Mouse (Mus musculus) MEL (cell line): ENCODE measurements at regions not wholly inside any gene's neighbourhood (a gene's known extent, or its start where the extent isn't known, plus 50 kb on each side); places are given as distances from the start of the nearest gene placed in this dataset.

ENCODE experiments used
- DNase-seq: peaks from one replicate; pipeline ENCODE4 v3.0.0; 2011; ENCODE audit warnings: low read depth, low spot score
- H3K27ac ChIP-seq: 2 replicates; pipeline ENCODE4 v1.5.1; 2012; ENCODE audit warnings: low read depth, mild to moderate bottlenecking, control low read depth, low read length, moderate library complexity; ENCODE audit not compliant: control insufficient read depth
- H3K27me3 ChIP-seq, 2 experiments: fragments of 150-350 bp in 1 of 2; sonication (generic) in 1 of 2; 2 replicates each; pipeline ENCODE4 v1.6.1; 2012; ENCODE audit warnings: low read length in 2 of 2, mild to moderate bottlenecking in 2 of 2, improper control_type of control experiment in 1 of 2, moderate library complexity in 1 of 2; ENCODE audit not compliant: insufficient read depth in 2 of 2, control insufficient read depth in 1 of 2
- H3K36me3 ChIP-seq, 2 experiments: 2 replicates each; pipeline ENCODE4 v1.6.1; 2012 to 2014; ENCODE audit warnings: low read length in 2 of 2, improper control_type of control experiment in 1 of 2, inconsistent platforms in 1 of 2, mild to moderate bottlenecking in 1 of 2; ENCODE audit not compliant: insufficient read depth in 2 of 2, control insufficient read depth in 1 of 2
- H3K4me1 ChIP-seq, 2 experiments: fragments of 150-350 bp in 1 of 2; sonication (generic) in 1 of 2; 2 replicates each; pipeline ENCODE4 v1.6.1; 2012; ENCODE audit warnings: low read length in 2 of 2, improper control_type of control experiment in 1 of 2, mild to moderate bottlenecking in 1 of 2; ENCODE audit not compliant: insufficient read depth in 2 of 2, control insufficient read depth in 1 of 2
- H3K4me3 ChIP-seq, 2 experiments: fragments of 150-350 bp in 1 of 2; sonication (generic) in 1 of 2; 2 replicates each; pipeline ENCODE4 v1.5.1; 2012; ENCODE audit warnings: low read depth in 2 of 2, low read length in 2 of 2, mild to moderate bottlenecking in 2 of 2, moderate library complexity in 2 of 2, control low read depth in 1 of 2, improper control_type of control experiment in 1 of 2; ENCODE audit not compliant: control insufficient read depth in 1 of 2, insufficient read depth in 1 of 2
- H3K79me2 ChIP-seq: 2 replicates; pipeline ENCODE4 v1.6.1; 2012; ENCODE audit warnings: mild to moderate bottlenecking, low read length, moderate library complexity; ENCODE audit not compliant: control insufficient read depth, poor library complexity, insufficient read depth
- H3K9ac ChIP-seq: 2 replicates; pipeline ENCODE4 v1.6.1; 2012; ENCODE audit warnings: low read depth, mild to moderate bottlenecking, control low read depth, low read length, moderate library complexity; ENCODE audit not compliant: control insufficient read depth, poor library complexity, severe bottlenecking
- H3K9me3 ChIP-seq: fragments of 150-350 bp; sonication (generic); replicated peaks from 2 replicates; pipeline ENCODE4 v1.6.1; 2012; ENCODE audit warnings: mild to moderate bottlenecking, low read length, improper control_type of control experiment, moderate library complexity; ENCODE audit not compliant: insufficient read depth
- CHD2 ChIP-seq: IDR thresholded peaks from 2 replicates; pipeline ENCODE4 v1.6.1; 2011; ENCODE audit warnings: low read length, improper control_type of control experiment
- ELF1 ChIP-seq: IDR thresholded peaks from 2 replicates; pipeline ENCODE4 v1.6.1; 2014; ENCODE audit warnings: low read depth, mild to moderate bottlenecking, inconsistent platforms, low read length, improper control_type of control experiment, moderate library complexity
- EP300 ChIP-seq, 2 experiments: IDR thresholded peaks; 2 replicates each; pipeline ENCODE4 v1.6.1; 2011; ENCODE audit warnings: improper control_type of control experiment in 2 of 2, low read length in 2 of 2, low read depth in 1 of 2, mild to moderate bottlenecking in 1 of 2
- HCFC1 ChIP-seq: IDR thresholded peaks from 2 replicates; pipeline ENCODE4 v1.6.1; 2012; ENCODE audit warnings: low read depth, mild to moderate bottlenecking, inconsistent platforms, low read length, improper control_type of control experiment, moderate library complexity
- JUND ChIP-seq: IDR thresholded peaks from 2 replicates; pipeline ENCODE4 v1.6.1; 2011; ENCODE audit warnings: low read depth, mild to moderate bottlenecking, improper control_type of control experiment, low read length
- KAT2A ChIP-seq: conservative IDR thresholded peaks from 2 replicates; pipeline ENCODE4 v1.6.1; 2012; ENCODE audit warnings: low read depth, low read length, improper control_type of control experiment, inconsistent platforms
- MAFK ChIP-seq: IDR thresholded peaks from 2 replicates; pipeline ENCODE4 v1.6.1; 2011; ENCODE audit warnings: low read depth, mild to moderate bottlenecking, low read length, improper control_type of control experiment, borderline replicate concordance
- MAX ChIP-seq: IDR thresholded peaks from 2 replicates; pipeline ENCODE4 v1.6.1; 2011; ENCODE audit warnings: low read length, improper control_type of control experiment
- MAZ ChIP-seq: IDR thresholded peaks from 2 replicates; pipeline ENCODE4 v1.6.1; 2012; ENCODE audit warnings: low read depth, mild to moderate bottlenecking, inconsistent platforms, low read length, improper control_type of control experiment
- POLR2A ChIP-seq, 2 experiments: IDR thresholded peaks; 2 replicates each; pipeline ENCODE4 v1.6.1; 2011 to 2012; ENCODE audit warnings: low read length in 2 of 2, mild to moderate bottlenecking in 2 of 2, control low read depth in 1 of 2, improper control_type of control experiment in 1 of 2, low read depth in 1 of 2, moderate library complexity in 1 of 2; ENCODE audit not compliant: control insufficient read depth in 1 of 2, insufficient read depth in 1 of 2, poor library complexity in 1 of 2
- POLR2AphosphoS2 ChIP-seq: IDR thresholded peaks from 2 replicates; pipeline ENCODE4 v1.6.1; 2011; ENCODE audit warnings: low read length, improper control_type of control experiment
- POLR2AphosphoS5 ChIP-seq: IDR thresholded peaks from 2 replicates; pipeline ENCODE4 v1.6.1; 2012; ENCODE audit warnings: low read depth, borderline replicate concordance, mild to moderate bottlenecking, inconsistent platforms, low read length, moderate library complexity, mixed read lengths
- RAD21 ChIP-seq: IDR thresholded peaks from 2 replicates; pipeline ENCODE4 v1.6.1; 2011; ENCODE audit warnings: mild to moderate bottlenecking, low read depth, low read length, improper control_type of control experiment
- SIN3A ChIP-seq: IDR thresholded peaks from 2 replicates; pipeline ENCODE4 v1.6.1; 2012; ENCODE audit warnings: low read length, improper control_type of control experiment, inconsistent platforms
- TBP ChIP-seq: IDR thresholded peaks from 2 replicates; pipeline ENCODE4 v1.8.0; 2011; ENCODE audit warnings: low read depth, low read length, improper control_type of control experiment
- TCF12 ChIP-seq: IDR thresholded peaks from 2 replicates; pipeline ENCODE4 v1.6.1; 2014; ENCODE audit warnings: low read depth, mild to moderate bottlenecking, inconsistent platforms, low read length, improper control_type of control experiment, moderate library complexity
- UBTF ChIP-seq: IDR thresholded peaks from 2 replicates; pipeline ENCODE4 v1.6.1; 2012; ENCODE audit warnings: low read depth, mild to moderate bottlenecking, inconsistent platforms, low read length, improper control_type of control experiment, moderate library complexity, borderline replicate concordance; ENCODE audit not compliant: insufficient read depth
- USF2 ChIP-seq, 2 experiments: IDR thresholded peaks; 2 replicates each; pipeline ENCODE4 v1.6.1; 2011 to 2012; ENCODE audit warnings: improper control_type of control experiment in 2 of 2, low read length in 2 of 2, borderline replicate concordance in 1 of 2, inconsistent platforms in 1 of 2, low read depth in 1 of 2, mild to moderate bottlenecking in 1 of 2; ENCODE audit not compliant: insufficient read depth in 1 of 2
- ZC3H11A ChIP-seq: IDR thresholded peaks from 2 replicates; pipeline ENCODE4 v1.6.1; 2012; ENCODE audit warnings: low read depth, mild to moderate bottlenecking, inconsistent platforms, low read length, improper control_type of control experiment
- ZKSCAN1 ChIP-seq: IDR thresholded peaks from 2 replicates; pipeline ENCODE4 v1.6.1; 2012; ENCODE audit warnings: low read depth, mild to moderate bottlenecking, inconsistent platforms, low read length, improper control_type of control experiment, moderate library complexity
- ZNF384 ChIP-seq: IDR thresholded peaks from 2 replicates; pipeline ENCODE4 v1.6.1; 2012; ENCODE audit warnings: low read depth, mild to moderate bottlenecking, inconsistent platforms, low read length, improper control_type of control experiment

- Histone ChIP-seq H3K79me2 (no peaks in the 10 kb centered on the region), H3K27ac (no peak overlapping the region), H3K36me3 (no peaks in the 10 kb centered on the region; a peak in 1 of 4 replicates), H3K9ac (no peak overlapping the region), H3K4me3 (no peak overlapping the region), H3K27me3 (no peaks in the 10 kb centered on the region), H3K4me1 (no peaks in the 10 kb centered on the region), H3K9me3 (no peaks in the 10 kb centered on the region)
- no peak for DNase-seq
- TF ChIP-seq TCF12 (no peak), CHD2 (no peak), TBP (no peak), POLR2A (IDR thresholded peaks at IDR 0.05; ENCODE audit: control insufficient read depth in 1 of 2, insufficient read depth in 1 of 2, low read depth in 1 of 2, low read length in 2 of 2, poor library complexity in 1 of 2) (no peak), ZNF384 (no peak), EP300 (IDR thresholded peaks at IDR 0.05; ENCODE audit: low read depth in 1 of 2, low read length in 2 of 2) (no peak), POLR2AphosphoS5 (no peak), POLR2AphosphoS2 (no peak), ZKSCAN1 (no peak), RAD21 (no peak), MAX (no peak), KAT2A (no peak), UBTF (no peak), SIN3A (no peak)
These were observed 252.1 kb upstream of the Cited2 start for GRCm38 (mm10) chr10:17470880-17471279.

GRCm38 (mm10) chr10:17472536-17472935 lies 250.5 kb upstream of the Cited2 start:
- no peak for DNase-seq
- H3K36me3 ChIP-seq = no peaks in the 10 kb centered on the region; a peak in 1 of 4 replicates
- no peaks in the 10 kb centered on the region for H3K27me3 ChIP-seq
- no peak overlapping the region for H3K27ac ChIP-seq
- no peak for TF ChIP-seq JUND
- no peak for TF ChIP-seq ZNF384
- TF ChIP-seq ZC3H11A = no peak
- TF ChIP-seq HCFC1 = no peak
- TF ChIP-seq ELF1 = no peak
- no peak for TF ChIP-seq CHD2
- no peak for TF ChIP-seq POLR2A (IDR thresholded peaks at IDR 0.05; ENCODE audit: control insufficient read depth in 1 of 2, insufficient read depth in 1 of 2, low read depth in 1 of 2, low read length in 2 of 2, poor library complexity in 1 of 2)
- no peak for TF ChIP-seq MAFK
- no peak for TF ChIP-seq UBTF
- no peak for TF ChIP-seq USF2 (IDR thresholded peaks at IDR 0.05; ENCODE audit: borderline replicate concordance in 1 of 2, insufficient read depth in 1 of 2, low read depth in 1 of 2, low read length in 2 of 2)
- no peak for TF ChIP-seq EP300 (IDR thresholded peaks at IDR 0.05; ENCODE audit: low read depth in 1 of 2, low read length in 2 of 2)
- no peak for TF ChIP-seq POLR2AphosphoS5
- TF ChIP-seq MAZ = no peak
- H3K9ac ChIP-seq = no peak overlapping the region
- no peaks in the 10 kb centered on the region for H3K4me1 ChIP-seq
- H3K79me2 ChIP-seq = no peaks in the 10 kb centered on the region
- H3K9me3 ChIP-seq = no peaks in the 10 kb centered on the region
- H3K4me3 ChIP-seq = no peak overlapping the region
